Mouse (Mus musculus) heart, embryonic 12.5 days (tissue): ENCODE results near the gene Tmem91. TPM values are rescaled to one million over a fixed set of nuclear protein-coding genes. Genes with fewer than 3 reads are reported as not detected.
"Not testable (repeated sequence)": the region's sequence is repeated elsewhere in the genome, so short reads cannot be mapped to it uniquely, and the experiment has no call there.

ENCODE experiments used
- ATAC-seq: fragments of 200-750 bp; cut with Nextera tagmentation; 2 replicates; pipeline ENCODE4 v1.8.0; 2017; ENCODE audit warnings: moderate TSS enrichment, moderate library complexity; ENCODE audit not compliant: insufficient number of reproducible peaks, low FRiP score
- H3K27ac ChIP-seq: fragments of 300-500 bp; sonication (generic); 2 replicates; pipeline ENCODE4 v1.5.1; 2016; ENCODE audit warnings: mild to moderate bottlenecking, moderate library complexity; ENCODE audit not compliant: poor library complexity, severe bottlenecking
- H3K27me3 ChIP-seq: fragments of 300-500 bp; sonication (generic); replicated peaks from 2 replicates; pipeline ENCODE4 v1.6.1; 2016; ENCODE audit warnings: mild to moderate bottlenecking, moderate library complexity
- H3K36me3 ChIP-seq: fragments of 300-500 bp; sonication (generic); 2 replicates; pipeline ENCODE4 v1.6.1; 2016; ENCODE audit warnings: mild to moderate bottlenecking, moderate library complexity
- H3K4me1 ChIP-seq: fragments of 300-500 bp; sonication (generic); replicated peaks from 2 replicates; pipeline ENCODE4 v1.6.1; 2016; ENCODE audit warnings: mild to moderate bottlenecking
- H3K4me2 ChIP-seq: fragments of 300-500 bp; sonication (generic); 2 replicates; pipeline ENCODE4 v1.6.1; 2016; ENCODE audit warnings: mild to moderate bottlenecking, moderate library complexity
- H3K4me3 ChIP-seq: fragments of 300-500 bp; sonication (generic); 2 replicates; pipeline ENCODE4 v1.5.1; 2016; ENCODE audit warnings: mild to moderate bottlenecking
- H3K9ac ChIP-seq: fragments of 300-500 bp; sonication (generic); 2 replicates; pipeline ENCODE4 v1.6.1; 2016; ENCODE audit warnings: mild to moderate bottlenecking, moderate library complexity
- H3K9me3 ChIP-seq: fragments of 300-500 bp; sonication (generic); replicated peaks from 2 replicates; pipeline ENCODE4 v1.6.1; 2016; ENCODE audit warnings: mild to moderate bottlenecking, moderate library complexity
- WGBS: fragments of 180-500 bp; shearing (Covaris S2); methylation state at CpG from one replicate; pipeline ENCODE4 v1.1.7; 2016; 5-methylcytosine and 5-hydroxymethylcytosine counted together
- polyA plus RNA-seq: library from polyadenylated mRNA; unstranded; fragments of >200 nt; fragmentation: Nextera tagmentation; extraction: Ambion mirVana; gene quantifications from 2 replicates; pipeline ENCODE4 v1.2.1, GENCODE M21; 2016

The Tmem91 gene
- polyA plus RNA-seq, result 0.86 and 1.1 TPM in 2 replicates

DNA sequence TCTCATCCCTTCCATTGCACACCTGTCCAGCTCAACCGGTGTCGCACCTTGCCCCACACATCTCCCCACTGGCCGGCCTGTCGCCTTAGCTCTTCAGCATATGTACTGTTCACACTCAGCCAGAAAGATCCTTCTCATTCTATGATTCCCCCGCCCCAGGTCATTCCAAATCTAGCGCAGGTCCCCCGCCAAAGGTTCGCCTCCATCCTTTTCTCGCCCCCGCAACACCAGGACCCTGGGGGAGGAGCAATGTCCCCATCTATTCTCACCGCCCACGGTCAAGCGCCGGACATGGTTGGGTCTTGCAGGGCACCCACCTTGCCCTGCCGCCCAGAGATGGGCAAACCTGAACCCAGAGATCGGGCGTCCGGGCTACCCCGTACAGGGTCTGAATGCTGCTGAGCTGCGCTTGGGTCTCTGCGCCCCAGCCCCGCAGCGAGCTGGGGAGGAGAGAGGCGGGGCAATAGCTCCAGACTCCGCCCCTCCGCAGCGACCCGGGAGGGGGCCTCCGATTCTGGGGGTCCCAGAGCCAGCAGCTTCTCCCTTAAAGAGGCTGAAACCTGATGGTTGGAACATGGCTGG is at the start of gene Tmem91:
Gene Tmem91 (minus strand): TSS at position 448 of the 582 bp plus-strand sequence.
- Histone ChIP-seq H3K27me3 (peaks cover 43% of the 10 kb centered on the region), H3K9ac (0 out of 2 replicates have a peak within 1 kb of the TSS, but pooled peaks have one; percentile 23), H3K36me3 (no peaks in the 10 kb centered on the region), H3K9me3 (no peaks in the 10 kb centered on the region), H3K27ac (no peak within 1 kb of the TSS), H3K4me3 (peak within 1 kb of the TSS; percentile 37), H3K4me2 (peak within 1 kb of the TSS; percentile 64), H3K4me1 (peaks cover 8% of the 10 kb centered on the region)
- WGBS, result 4% methylated on average over 29 of the region's 29 CpGs
- ATAC-seq, result 0 out of 2 replicates have a peak, but pooled peaks have one; percentile 52

- not testable (repeated sequence) for ATAC-seq, H3K4me2 ChIP-seq, H3K4me3 ChIP-seq, H3K9ac ChIP-seq, H3K9me3 ChIP-seq, H3K27me3 ChIP-seq
- H3K36me3 ChIP-seq, result peaks cover 64% of the 10 kb centered on the region
- H3K4me1 ChIP-seq, result peaks cover 14% of the 10 kb centered on the region
- H3K27ac ChIP-seq, result peak overlapping the region; percentile 48; the same call in 1 of the 2 replicates
These were observed 46.8 kb upstream of the Tmem91 start for GRCm38 (mm10) chr7:25721776-25722175.

DNA sequence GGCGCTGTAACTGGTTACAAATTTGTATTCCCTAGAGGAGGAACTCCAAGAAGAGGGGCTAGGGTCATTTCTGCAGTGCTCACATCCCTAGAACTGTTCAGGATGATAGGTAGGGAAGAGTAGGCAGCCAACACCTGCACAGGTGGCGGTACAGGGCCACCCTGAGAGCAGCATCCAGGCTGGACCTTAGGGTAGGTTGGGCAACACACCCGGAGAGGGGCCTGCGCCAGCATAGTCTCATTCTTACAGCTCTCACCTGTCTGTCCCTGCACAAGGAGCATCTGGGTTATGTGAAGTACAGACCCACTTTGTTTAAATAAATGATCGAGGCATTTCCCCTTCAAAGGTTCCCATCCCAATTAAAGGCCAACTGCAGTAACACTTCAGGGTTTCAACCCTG is 45.8 kb upstream of the Tmem91 start:
- H3K4me3 ChIP-seq, result no peak overlapping the region
- H3K27me3 ChIP-seq, result no peaks in the 10 kb centered on the region
- H3K9me3 ChIP-seq, result no peaks in the 10 kb centered on the region
- no peak overlapping the region for H3K27ac ChIP-seq
- H3K4me1 ChIP-seq, result peaks cover 14% of the 10 kb centered on the region
- ATAC-seq, result no peak
- H3K36me3 ChIP-seq, result peaks cover 61% of the 10 kb centered on the region
- no peak overlapping the region for H3K4me2 ChIP-seq
- 88% methylated on average over 5 of the region's 5 CpGs for WGBS
- no peak overlapping the region for H3K9ac ChIP-seq

DNA sequence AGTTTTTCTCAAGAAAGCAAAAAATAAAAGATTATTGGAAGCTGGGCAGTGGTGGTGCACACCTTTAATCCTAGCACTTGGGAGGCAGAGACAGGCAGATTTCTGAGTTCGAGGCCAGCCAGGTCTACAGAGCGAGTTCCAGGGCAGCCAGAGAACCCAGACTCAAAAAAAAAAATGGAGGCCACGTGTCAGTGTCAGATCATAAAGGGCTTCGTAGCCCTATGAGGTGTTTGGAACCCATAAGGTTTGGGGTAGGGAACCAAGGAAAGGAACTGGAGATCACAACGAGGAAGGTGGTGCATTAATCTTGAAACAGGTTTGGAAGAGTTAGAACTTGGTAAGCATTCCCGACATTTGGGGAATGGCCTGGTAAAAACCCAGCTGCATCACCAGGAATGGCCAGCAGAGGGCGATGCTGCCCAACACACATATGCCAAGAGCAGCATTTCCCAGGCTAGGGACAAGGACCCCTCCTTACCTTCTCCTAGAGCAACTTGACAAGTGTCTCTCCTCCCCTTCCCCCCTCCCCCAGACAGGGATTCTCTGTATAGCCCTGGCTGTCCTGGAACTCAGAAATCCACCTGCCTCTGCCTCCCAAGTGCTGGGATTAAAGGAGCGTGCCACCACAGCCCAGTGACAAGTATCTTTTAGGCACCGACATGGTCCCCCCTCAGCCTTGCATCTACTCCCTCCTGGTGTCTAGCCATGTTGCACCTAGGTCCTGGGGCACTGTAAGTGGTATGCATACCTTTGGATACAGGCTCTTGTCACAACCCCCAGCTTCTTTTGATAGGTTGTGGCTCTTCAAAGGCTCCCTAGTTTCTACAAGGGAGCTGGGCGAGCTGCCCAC is 45.0 kb upstream of the Tmem91 start:
- H3K9me3 ChIP-seq, result no peaks in the 10 kb centered on the region
- H3K27me3 ChIP-seq, result no peaks in the 10 kb centered on the region
- H3K4me1 ChIP-seq, result peaks cover 14% of the 10 kb centered on the region
- no peak overlapping the region for H3K4me3 ChIP-seq
- no peak overlapping the region for H3K9ac ChIP-seq
- 0 out of 2 replicates have a peak, but pooled peaks have one; percentile 20 for ATAC-seq
- 57% methylated on average over 10 of the region's 10 CpGs for WGBS
- H3K27ac ChIP-seq, result no peak overlapping the region
- no peak overlapping the region for H3K4me2 ChIP-seq
- peaks cover 61% of the 10 kb centered on the region for H3K36me3 ChIP-seq

DNA sequence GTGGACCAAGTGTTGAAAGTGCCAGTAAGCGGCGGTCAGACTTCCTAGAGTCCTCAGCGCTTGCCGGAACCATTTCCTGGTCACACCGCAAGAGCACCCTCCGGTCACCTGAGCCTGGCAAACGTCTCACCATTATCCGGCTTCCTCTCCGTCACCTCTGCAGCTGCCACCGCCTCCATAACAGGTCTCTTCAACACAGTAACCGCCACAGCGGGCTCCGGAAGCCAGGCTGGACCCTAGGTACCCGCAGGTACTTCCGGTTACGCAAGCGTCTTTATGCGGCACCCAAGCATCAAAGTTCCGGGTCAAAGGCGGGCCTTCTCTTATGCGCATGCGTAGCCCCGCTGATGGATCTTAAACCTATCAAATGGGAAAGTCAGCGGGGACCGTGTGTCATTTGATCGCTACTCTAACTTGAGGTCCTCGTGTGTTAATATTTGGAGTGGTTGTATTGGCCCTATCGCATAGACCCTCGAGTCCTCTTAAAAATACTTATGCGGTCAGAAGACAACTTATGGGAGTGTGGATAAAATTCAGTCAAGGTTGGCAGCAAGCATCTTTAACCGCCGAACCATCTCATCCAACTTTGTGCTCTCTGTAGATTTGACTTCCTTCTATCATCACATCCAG is 43.9 kb upstream of the Tmem91 start, which contains the start of gene Ccdc97:
Gene Ccdc97 (minus strand): TSS at position 301 of the 630 bp plus-strand sequence.
- ATAC-seq, result peak; percentile 83
- H3K4me1 ChIP-seq, result peaks cover 14% of the 10 kb centered on the region
- H3K27ac ChIP-seq, result peak within 1 kb of the TSS; percentile 58
- peak within 1 kb of the TSS; percentile 61 for H3K4me3 ChIP-seq
- H3K4me2 ChIP-seq, result peak within 1 kb of the TSS; percentile 93
- H3K9me3 ChIP-seq, result no peaks in the 10 kb centered on the region
- no peaks in the 10 kb centered on the region for H3K27me3 ChIP-seq
- H3K36me3 ChIP-seq, result peaks cover 61% of the 10 kb centered on the region
- H3K9ac ChIP-seq, result peak within 1 kb of the TSS; percentile 80
- 3% methylated on average over 32 of the region's 32 CpGs for WGBS

GRCm38 (mm10) chr7:25717478-25717877 is 42.5 kb upstream of the Tmem91 start:
- Histone ChIP-seq H3K27ac (no peak overlapping the region), H3K4me1 (peaks cover 17% of the 10 kb centered on the region), H3K4me2 (peak overlapping the region; percentile 93; the same call in 1 of the 2 replicates), H3K27me3 (no peaks in the 10 kb centered on the region), H3K9me3 (no peaks in the 10 kb centered on the region), H3K4me3 (peak overlapping the region; percentile 61; the same call in 1 of the 2 replicates), H3K9ac (no peak overlapping the region), H3K36me3 (peaks cover 61% of the 10 kb centered on the region)
- 93% methylated on average over 3 of the region's 3 CpGs for WGBS
- no peak for ATAC-seq

GRCm38 (mm10) chr7:25715731-25716271 is 40.8 kb upstream of the Tmem91 start:
- Histone ChIP-seq H3K4me1 (peaks cover 34% of the 10 kb centered on the region), H3K36me3 (peaks cover 50% of the 10 kb centered on the region)
- 93% methylated on average over 22 of the region's 22 CpGs for WGBS

DNA sequence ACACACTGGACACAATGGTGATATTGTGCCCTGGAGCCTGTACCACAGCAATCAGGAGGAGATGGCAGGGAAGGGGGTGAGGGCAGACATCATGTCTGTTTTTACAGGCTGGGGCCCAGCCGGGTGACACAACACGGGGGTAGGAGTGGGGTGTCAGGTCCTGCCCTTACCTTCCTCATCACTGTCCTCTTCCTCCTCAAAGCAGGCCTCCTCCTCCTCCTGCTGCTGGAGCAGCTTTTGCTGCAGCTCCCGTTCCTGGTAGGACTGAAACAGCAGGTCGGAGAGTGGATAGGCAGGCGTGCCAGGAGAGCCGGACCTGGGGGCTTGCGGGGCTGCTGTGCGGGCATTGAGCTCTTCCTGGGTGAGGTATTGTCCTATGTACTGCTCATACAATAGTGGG is 39.6 kb upstream of the Tmem91 start:
- 87% methylated on average over 8 of the region's 8 CpGs for WGBS
- H3K36me3 ChIP-seq, result peaks cover 43% of the 10 kb centered on the region
- no peak overlapping the region for H3K9ac ChIP-seq
- no peak overlapping the region for H3K27ac ChIP-seq
- H3K4me1 ChIP-seq, result peaks cover 46% of the 10 kb centered on the region
- H3K4me2 ChIP-seq, result no peak overlapping the region
- no peaks in the 10 kb centered on the region for H3K9me3 ChIP-seq
- no peak overlapping the region for H3K4me3 ChIP-seq
- no peak for ATAC-seq
- H3K27me3 ChIP-seq, result no peaks in the 10 kb centered on the region

More at GRCm38 (mm10) chr7:25715731-25716271, 40.8 kb upstream of the Tmem91 start:
- Histone ChIP-seq H3K9ac (no peak overlapping the region), H3K27me3 (no peaks in the 10 kb centered on the region), H3K4me3 (no peak overlapping the region), H3K9me3 (no peaks in the 10 kb centered on the region), H3K4me2 (no peak overlapping the region), H3K27ac (no peak overlapping the region)
- ATAC-seq, result no peak

DNA sequence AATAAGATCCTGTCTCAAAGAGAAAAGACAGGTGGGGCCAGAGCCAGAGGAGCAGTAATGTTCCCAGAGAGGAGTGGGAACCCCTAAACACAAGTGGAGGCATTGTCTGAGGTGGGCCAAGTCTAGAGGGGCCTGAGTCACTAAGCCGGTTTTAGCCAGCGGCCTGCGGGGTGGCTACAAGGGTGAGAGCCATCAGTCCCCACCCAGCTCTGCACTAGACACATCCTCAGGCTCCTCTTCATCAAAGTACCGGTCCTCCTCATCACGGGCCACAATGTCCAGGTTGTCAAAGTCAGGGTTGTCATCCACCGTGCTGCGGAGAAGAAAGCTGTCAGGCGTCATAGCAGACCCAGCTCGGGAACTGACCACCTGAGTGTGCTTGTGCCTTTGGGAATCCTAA is 37.8 kb upstream of the Tmem91 start:
- Histone ChIP-seq H3K4me2 (no peak overlapping the region), H3K36me3 (peaks cover 43% of the 10 kb centered on the region)

GRCm38 (mm10) chr7:25711731-25712197 is 36.8 kb upstream of the Tmem91 start:
- H3K4me1 ChIP-seq, result peaks cover 48% of the 10 kb centered on the region
- peak overlapping the region; percentile 79 for H3K27ac ChIP-seq
- no peaks in the 10 kb centered on the region for H3K27me3 ChIP-seq
- H3K9me3 ChIP-seq, result no peaks in the 10 kb centered on the region
- WGBS, result 4% methylated on average over 7 of the region's 7 CpGs
- ATAC-seq, result peak; percentile 67
- peaks cover 43% of the 10 kb centered on the region for H3K36me3 ChIP-seq
- H3K9ac ChIP-seq, result peak overlapping the region; percentile 48; the same call in 1 of the 2 replicates
- no peak overlapping the region for H3K4me3 ChIP-seq
- H3K4me2 ChIP-seq, result peak overlapping the region; percentile 4; the same call in 1 of the 2 replicates

More for the DNA sequence above, 37.8 kb upstream of the Tmem91 start:
- no peaks in the 10 kb centered on the region for H3K9me3 ChIP-seq
- 84% methylated on average over 9 of the region's 9 CpGs for WGBS
- no peak overlapping the region for H3K9ac ChIP-seq
- H3K27ac ChIP-seq, result peak overlapping the region; percentile 79
- H3K4me3 ChIP-seq, result no peak overlapping the region
- peaks cover 42% of the 10 kb centered on the region for H3K4me1 ChIP-seq
- no peak for ATAC-seq
- H3K27me3 ChIP-seq, result no peaks in the 10 kb centered on the region
